Mouse (Mus musculus) heart, embryonic 13.5 days (tissue): Measurements from ENCODE around the gene Asf1b. TPM values are rescaled to one million over a fixed set of nuclear protein-coding genes. Genes with fewer than 3 reads are reported as not detected.

ENCODE experiments used
- ATAC-seq: fragments of 200-750 bp; cut with Nextera tagmentation; 2 replicates; pipeline ENCODE4 v1.8.0; 2017; ENCODE audit warnings: moderate TSS enrichment; ENCODE audit not compliant: insufficient number of reproducible peaks, low FRiP score, low TSS enrichment; ENCODE audit errors: extremely low read depth
- H3K27ac ChIP-seq: fragments of 300-500 bp; sonication (generic); replicated peaks from 2 replicates; pipeline ENCODE4 v1.5.1; 2015; ENCODE audit warnings: moderate library complexity, mild to moderate bottlenecking, inconsistent platforms
- H3K27me3 ChIP-seq: fragments of 300-500 bp; sonication (generic); replicated peaks from 2 replicates; pipeline ENCODE4 v1.6.1; 2015; ENCODE audit warnings: mild to moderate bottlenecking, inconsistent platforms
- H3K36me3 ChIP-seq: fragments of 300-500 bp; sonication (generic); 2 replicates; pipeline ENCODE4 v1.6.1; 2015; ENCODE audit warnings: mild to moderate bottlenecking, inconsistent platforms
- H3K4me1 ChIP-seq: fragments of 300-500 bp; sonication (generic); 2 replicates; pipeline ENCODE4 v1.6.1; 2015; ENCODE audit warnings: inconsistent platforms
- H3K4me2 ChIP-seq: fragments of 300-500 bp; sonication (generic); 2 replicates; pipeline ENCODE4 v1.6.1; 2015; ENCODE audit warnings: inconsistent platforms, mild to moderate bottlenecking, moderate library complexity
- H3K4me3 ChIP-seq: fragments of 300-500 bp; sonication (generic); 2 replicates; pipeline ENCODE4 v1.5.1; 2015; ENCODE audit warnings: moderate library complexity, mild to moderate bottlenecking, inconsistent platforms
- H3K9ac ChIP-seq: fragments of 300-500 bp; sonication (generic); 2 replicates; pipeline ENCODE4 v1.6.1; 2015; ENCODE audit warnings: inconsistent platforms, mild to moderate bottlenecking, moderate library complexity
- H3K9me3 ChIP-seq: fragments of 300-500 bp; sonication (generic); 2 replicates; pipeline ENCODE4 v1.6.1; 2016; ENCODE audit warnings: inconsistent platforms
- WGBS: fragments of 180-500 bp; shearing (Covaris S2); methylation state at CpG from one replicate; pipeline ENCODE4 v1.1.7; 2015; ENCODE audit warnings: mixed read lengths; 5-methylcytosine and 5-hydroxymethylcytosine counted together
- polyA plus RNA-seq: library from polyadenylated mRNA; unstranded; fragments of >200 nt; fragmentation: Nextera tagmentation; extraction: Ambion mirVana; gene quantifications from 2 replicates; pipeline ENCODE4 v1.2.1, GENCODE M21; 2015

Gene Asf1b
- polyA plus RNA-seq: 57.0 and 62.7 TPM in 2 replicates

DNA sequence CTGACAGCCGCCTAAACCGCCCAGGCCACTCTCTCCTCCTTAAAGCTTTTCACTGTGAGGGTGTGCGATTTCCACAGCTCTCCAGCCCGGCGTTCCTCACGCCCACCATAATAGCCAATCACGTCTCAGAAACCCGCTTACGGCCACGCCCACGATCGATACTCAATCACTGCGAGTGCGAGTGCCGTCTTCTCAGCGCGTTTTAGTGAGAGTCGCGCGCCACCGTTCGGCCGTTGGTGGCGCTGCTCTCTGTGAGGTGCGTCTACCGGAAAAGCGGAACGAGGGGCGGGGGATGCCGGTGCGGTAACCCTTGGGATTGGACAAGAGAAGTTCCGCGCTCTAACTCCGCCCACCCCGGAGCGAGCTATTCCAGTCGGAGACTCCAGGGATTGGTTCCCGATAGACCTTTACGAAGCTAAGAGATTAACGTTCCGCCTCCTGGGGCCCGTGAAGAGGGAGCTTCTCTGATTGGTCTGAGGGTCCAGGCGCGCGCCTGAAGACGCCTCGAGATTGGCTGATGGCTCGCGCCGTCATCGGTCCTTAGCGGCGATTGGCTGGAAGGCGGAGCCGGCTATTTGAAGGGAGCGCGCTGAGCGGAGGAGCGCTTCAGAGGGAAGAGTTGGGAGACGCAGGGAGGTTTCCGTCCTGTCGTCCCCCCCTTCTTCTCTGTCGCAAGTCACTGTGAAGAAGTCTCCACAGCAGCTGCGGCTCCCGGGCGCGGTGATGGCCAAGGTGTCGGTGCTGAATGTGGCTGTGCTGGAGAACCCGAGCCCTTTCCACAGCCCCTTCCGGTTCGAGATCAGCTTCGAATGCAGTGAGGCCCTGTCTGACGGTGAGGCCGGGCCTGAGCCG lies at the start of gene Asf1b, which contains the start of gene Gm10644:
Gene Asf1b (plus strand): TSS at position 402 of the 852 bp plus-strand sequence.
Gene Gm10644 (minus strand): TSS at position 100 of the 852 bp plus-strand sequence.
- ATAC-seq: peak; percentile 98
- Histone ChIP-seq H3K9me3 (no peaks in the 10 kb centered on the region), H3K9ac (peak within 1 kb of the TSS; percentile 85), H3K27me3 (no peaks in the 10 kb centered on the region), H3K4me1 (peaks cover 23% of the 10 kb centered on the region), H3K4me3 (peak within 1 kb of the TSS; percentile 83), H3K36me3 (0 out of 2 replicates have a peak, but pooled peaks cover 3% of the 10 kb centered on the region), H3K4me2 (peak within 1 kb of the TSS; percentile 98), H3K27ac (peak within 1 kb of the TSS; percentile 13; the same call in 1 of the 2 replicates)
- WGBS: under 1% methylated on average over 75 of the region's 75 CpGs

GRCm38 (mm10) chr8:83908583-83908982 lies 46.7 kb upstream of the Asf1b start:
- Histone ChIP-seq H3K36me3 (0 out of 2 replicates have a peak, but pooled peaks cover 3% of the 10 kb centered on the region), H3K9ac (no peak overlapping the region), H3K4me1 (peaks cover 84% of the 10 kb centered on the region), H3K4me2 (no peak overlapping the region), H3K27ac (no peak overlapping the region), H3K9me3 (no peaks in the 10 kb centered on the region), H3K4me3 (no peak overlapping the region), H3K27me3 (no peaks in the 10 kb centered on the region)
- ATAC-seq: no peak
- WGBS: 63% methylated on average over 6 of the region's 6 CpGs

DNA sequence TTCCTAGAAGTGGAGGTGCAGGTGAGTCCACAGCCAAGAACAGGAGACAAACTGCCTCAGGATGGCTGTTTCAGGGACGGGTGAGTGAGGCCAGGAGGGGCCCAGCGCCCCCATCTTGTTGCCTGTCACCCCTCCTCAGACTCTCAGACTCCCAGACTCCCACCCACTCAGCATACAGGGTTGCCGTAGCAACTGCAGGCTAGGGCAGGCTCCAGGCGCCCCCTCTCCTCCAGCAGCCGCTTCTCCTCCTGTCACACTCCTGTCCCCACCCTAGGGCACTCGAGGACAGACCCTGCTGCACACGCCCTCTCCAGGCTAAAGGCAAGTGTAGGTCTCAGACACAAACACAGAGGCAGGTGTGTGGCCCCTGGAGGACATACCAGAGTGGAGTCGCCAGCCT lies 46.0 kb upstream of the Asf1b start:
- no peaks in the 10 kb centered on the region for H3K9me3 ChIP-seq
- no peak overlapping the region for H3K4me3 ChIP-seq
- H3K9ac ChIP-seq: no peak overlapping the region
- no peaks in the 10 kb centered on the region for H3K27me3 ChIP-seq
- no peak overlapping the region for H3K4me2 ChIP-seq
- no peak for ATAC-seq
- no peak overlapping the region for H3K27ac ChIP-seq
- peaks cover 84% of the 10 kb centered on the region for H3K4me1 ChIP-seq
- 0 out of 2 replicates have a peak, but pooled peaks cover 3% of the 10 kb centered on the region for H3K36me3 ChIP-seq
- WGBS: 45% methylated on average over 8 of the region's 8 CpGs

DNA sequence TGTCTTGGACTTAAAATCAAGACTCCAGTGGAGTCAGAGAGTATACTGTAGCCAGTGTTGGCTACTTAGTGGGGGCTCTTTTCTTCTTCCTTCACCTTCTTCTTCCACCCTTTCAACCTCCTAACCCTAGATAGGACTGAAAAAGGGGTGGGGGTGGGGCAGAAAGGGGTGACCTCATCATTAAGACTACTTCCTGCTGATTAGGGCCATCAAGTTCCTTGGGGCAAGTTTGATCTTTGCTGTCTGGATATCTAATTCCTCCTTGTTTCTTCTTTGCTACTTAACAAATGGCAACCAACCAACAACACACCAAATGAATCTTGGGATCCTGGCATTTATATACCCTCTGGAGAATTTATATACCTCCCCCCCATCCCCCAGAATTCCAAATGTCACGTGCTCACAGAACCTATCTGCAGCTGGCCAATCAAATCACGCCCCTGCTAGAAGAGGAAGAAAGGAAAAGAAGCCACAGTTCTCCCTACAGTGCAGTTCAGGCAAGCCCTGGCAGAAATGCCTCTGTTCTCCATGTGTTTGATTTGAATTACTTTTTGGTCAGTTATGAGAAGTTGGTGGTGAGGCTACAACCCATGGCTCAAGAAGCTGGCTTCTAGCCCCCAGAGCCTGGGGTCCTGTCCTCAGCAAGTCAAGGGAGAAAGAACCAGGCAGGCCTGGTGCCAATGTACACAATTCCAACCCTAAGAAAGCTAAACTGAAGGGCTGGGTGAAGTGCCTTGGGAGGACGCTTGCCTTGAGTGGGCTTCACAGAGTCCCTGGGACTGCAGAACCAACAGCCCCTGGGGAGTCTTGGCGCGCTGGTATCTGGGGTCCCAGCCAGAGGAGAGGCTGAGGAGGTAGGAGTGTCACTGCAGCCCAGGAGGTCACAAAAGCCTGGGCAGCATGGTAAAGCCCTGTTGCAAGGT lies 43.2 kb upstream of the Asf1b start:
- Histone ChIP-seq H3K4me1 (peaks cover 89% of the 10 kb centered on the region), H3K36me3 (peaks cover 3% of the 10 kb centered on the region; the same call in 1 of the 2 replicates), H3K27me3 (no peaks in the 10 kb centered on the region), H3K4me2 (no peak overlapping the region), H3K4me3 (no peak overlapping the region), H3K9ac (no peak overlapping the region), H3K27ac (peak overlapping the region; percentile 48), H3K9me3 (no peaks in the 10 kb centered on the region)
- ATAC-seq: no peak
- 61% methylated on average over 5 of the region's 5 CpGs for WGBS

GRCm38 (mm10) chr8:83914232-83914631 lies 41.1 kb upstream of the Asf1b start:
- Histone ChIP-seq H3K27me3 (no peaks in the 10 kb centered on the region), H3K27ac (no peak overlapping the region), H3K4me3 (no peak overlapping the region), H3K9me3 (no peaks in the 10 kb centered on the region), H3K4me2 (no peak overlapping the region), H3K36me3 (peaks cover 18% of the 10 kb centered on the region), H3K9ac (no peak overlapping the region; the same call in 1 of the 2 replicates), H3K4me1 (peaks cover 82% of the 10 kb centered on the region)
- 72% methylated on average over 3 of the region's 3 CpGs for WGBS
- no peak for ATAC-seq

DNA sequence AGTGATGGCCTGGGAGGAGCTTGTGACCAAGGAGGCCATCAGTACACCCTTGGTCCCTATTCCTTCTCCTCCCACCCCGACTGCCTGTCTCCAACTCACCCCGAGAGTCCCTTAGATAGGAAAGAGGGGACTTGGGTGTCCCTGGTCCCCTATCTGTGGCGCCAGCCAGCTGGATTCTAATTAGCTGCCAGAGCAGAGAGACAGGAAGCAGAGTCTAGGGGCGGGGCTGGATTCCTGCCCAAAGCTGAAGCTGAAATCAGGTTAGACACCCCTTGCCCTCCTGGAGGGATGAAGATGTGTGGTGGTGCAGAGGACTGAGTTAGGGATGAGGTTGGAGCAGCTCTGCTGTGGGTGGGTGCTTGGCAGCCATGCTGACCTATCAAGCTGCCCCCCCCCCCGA lies 40.4 kb upstream of the Asf1b start:
- Histone ChIP-seq H3K9me3 (no peaks in the 10 kb centered on the region), H3K27me3 (no peaks in the 10 kb centered on the region), H3K4me2 (no peak overlapping the region), H3K27ac (no peak overlapping the region), H3K4me3 (no peak overlapping the region), H3K36me3 (peaks cover 21% of the 10 kb centered on the region), H3K4me1 (peaks cover 76% of the 10 kb centered on the region), H3K9ac (no peak overlapping the region)
- ATAC-seq: no peak
- 30% methylated on average over 5 of the region's 5 CpGs for WGBS

DNA sequence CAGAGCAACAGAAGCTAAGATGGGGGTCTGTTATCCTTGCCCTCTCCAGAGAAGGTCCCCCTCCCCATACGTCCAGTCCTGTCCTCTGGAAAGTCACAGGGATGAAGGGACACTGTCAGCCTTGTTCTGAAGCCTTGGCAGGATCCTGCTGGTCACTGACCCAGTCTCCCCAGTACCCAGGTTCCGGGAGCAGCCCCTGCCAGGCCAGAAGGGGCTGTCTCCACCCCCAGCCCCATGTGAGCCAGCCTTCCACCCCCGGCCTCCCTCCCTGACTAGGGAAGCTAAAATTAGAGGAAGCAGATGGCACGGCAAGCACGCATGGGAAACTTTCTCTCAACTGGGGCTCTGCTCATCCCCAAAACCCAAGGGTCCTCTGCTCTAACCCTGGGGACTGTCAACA lies 39.3 kb upstream of the Asf1b start:
- no peaks in the 10 kb centered on the region for H3K27me3 ChIP-seq
- ATAC-seq: no peak
- H3K9me3 ChIP-seq: no peaks in the 10 kb centered on the region
- 35% methylated on average over 5 of the region's 5 CpGs for WGBS
- peaks cover 65% of the 10 kb centered on the region for H3K4me1 ChIP-seq
- H3K27ac ChIP-seq: peak overlapping the region; percentile 24
- no peak overlapping the region for H3K4me2 ChIP-seq
- H3K4me3 ChIP-seq: 0 out of 2 replicates have a peak overlapping the region, but pooled peaks have one; percentile 2
- H3K9ac ChIP-seq: peak overlapping the region; percentile 28; the same call in 1 of the 2 replicates
- peaks cover 30% of the 10 kb centered on the region for H3K36me3 ChIP-seq

- no peaks in the 10 kb centered on the region for H3K9me3 ChIP-seq
- no peak overlapping the region for H3K4me3 ChIP-seq
- no peak overlapping the region for H3K27ac ChIP-seq
- H3K9ac ChIP-seq: 0 out of 2 replicates have a peak overlapping the region, but pooled peaks have one; percentile 8
- WGBS: 58% methylated on average over 6 of the region's 6 CpGs
- ATAC-seq: no peak
- peaks cover 39% of the 10 kb centered on the region for H3K36me3 ChIP-seq
- H3K27me3 ChIP-seq: no peaks in the 10 kb centered on the region
- H3K4me2 ChIP-seq: no peak overlapping the region
- H3K4me1 ChIP-seq: peaks cover 50% of the 10 kb centered on the region
These were observed 37.7 kb upstream of the Asf1b start for GRCm38 (mm10) chr8:83917566-83917965.

GRCm38 (mm10) chr8:83921558-83921957 lies 33.7 kb upstream of the Asf1b start:
- H3K4me2 ChIP-seq: no peak overlapping the region
- no peak overlapping the region for H3K27ac ChIP-seq
- WGBS: 69% methylated on average over 3 of the region's 3 CpGs
- no peaks in the 10 kb centered on the region for H3K9me3 ChIP-seq
- H3K27me3 ChIP-seq: no peaks in the 10 kb centered on the region
- H3K36me3 ChIP-seq: peaks cover 73% of the 10 kb centered on the region
- H3K4me3 ChIP-seq: no peak overlapping the region
- peaks cover 12% of the 10 kb centered on the region for H3K4me1 ChIP-seq
- ATAC-seq: no peak
- H3K9ac ChIP-seq: no peak overlapping the region

- peaks cover 4% of the 10 kb centered on the region; the same call in 1 of the 2 replicates for H3K4me1 ChIP-seq
- H3K36me3 ChIP-seq: peaks cover 80% of the 10 kb centered on the region
- WGBS: 88% methylated on average over 8 of the region's 8 CpGs
- H3K4me3 ChIP-seq: no peak overlapping the region
- ATAC-seq: no peak
- H3K9ac ChIP-seq: no peak overlapping the region
- no peaks in the 10 kb centered on the region for H3K27me3 ChIP-seq
- H3K9me3 ChIP-seq: no peaks in the 10 kb centered on the region
- H3K4me2 ChIP-seq: no peak overlapping the region
- no peak overlapping the region for H3K27ac ChIP-seq
These were observed 32.6 kb upstream of the Asf1b start for GRCm38 (mm10) chr8:83922727-83923126.

DNA sequence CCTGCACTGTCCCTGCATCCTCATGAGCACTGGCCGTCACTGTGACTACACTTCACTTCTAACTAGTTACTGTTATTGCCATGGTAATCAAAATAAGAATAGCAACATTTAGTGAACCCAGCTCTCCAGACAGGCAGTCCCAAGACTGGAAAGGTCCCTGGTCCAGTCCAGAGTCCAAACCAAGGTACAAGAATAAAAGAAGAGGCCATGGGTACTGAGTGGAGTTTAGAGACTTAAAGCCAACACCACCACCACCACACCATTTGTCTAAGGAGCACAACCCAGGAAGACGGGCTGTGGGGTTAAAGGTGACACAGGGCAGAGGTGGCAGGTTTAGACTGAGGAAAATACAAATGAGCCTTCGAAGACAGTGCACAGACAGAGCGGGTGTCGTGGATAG lies 30.7 kb upstream of the Asf1b start:
- no peak for ATAC-seq
- H3K4me2 ChIP-seq: no peak overlapping the region

More for the DNA sequence above, 30.7 kb upstream of the Asf1b start:
- no peaks in the 10 kb centered on the region for H3K27me3 ChIP-seq
- H3K4me3 ChIP-seq: no peak overlapping the region
- H3K4me1 ChIP-seq: no peaks in the 10 kb centered on the region
- H3K9me3 ChIP-seq: no peaks in the 10 kb centered on the region
- 91% methylated on average over 5 of the region's 5 CpGs for WGBS
- H3K9ac ChIP-seq: no peak overlapping the region
- H3K36me3 ChIP-seq: peaks cover 82% of the 10 kb centered on the region
- H3K27ac ChIP-seq: no peak overlapping the region
